Mouse (Mus musculus) ES-E14 (cell line): ENCODE measurements around the gene 1110051M20Rik. TPM values are rescaled to one million over a fixed set of nuclear protein-coding genes. Genes with fewer than 3 reads are reported as not detected.
A peak's percentile ranks its signal among the peaks of the same experiment; 100 is the strongest.

Experiments used
- DNase-seq: peaks from one replicate; pipeline ENCODE4 v3.0.0-alpha.2; 2013; ENCODE audit warnings: low read depth, low spot score
- H3K27ac ChIP-seq: 2 replicates; pipeline ENCODE4 v1.5.1; 2012; ENCODE audit warnings: low read depth, mild to moderate bottlenecking, low read length, moderate library complexity, mixed read lengths; ENCODE audit not compliant: poor library complexity, insufficient read depth, severe bottlenecking
- H3K36me3 ChIP-seq: 2 replicates; pipeline ENCODE4 v1.6.1; 2012; ENCODE audit warnings: mild to moderate bottlenecking, low read length, moderate library complexity, mixed read lengths; ENCODE audit not compliant: control insufficient read depth, poor library complexity, insufficient read depth, severe bottlenecking
- H3K4me1 ChIP-seq, 2 experiments: fragments of 150-350 bp in 1 of 2; sonication (generic) in 1 of 2; 2 replicates each; pipeline ENCODE4 v1.6.1; 2012; ENCODE audit warnings: low read length in 2 of 2, mild to moderate bottlenecking in 1 of 2, mixed read lengths in 1 of 2; ENCODE audit not compliant: control insufficient read depth in 2 of 2, insufficient read depth in 2 of 2, poor library complexity in 1 of 2
- H3K4me3 ChIP-seq, 2 experiments: fragments of 150-350 bp in 1 of 2; sonication (generic) in 1 of 2; 2 replicates each; pipeline ENCODE4 v1.5.1; 2012; ENCODE audit warnings: low read length in 2 of 2, low read depth in 1 of 2, mild to moderate bottlenecking in 1 of 2, mixed read lengths in 1 of 2; ENCODE audit not compliant: insufficient read depth in 1 of 2, poor library complexity in 1 of 2, severe bottlenecking in 1 of 2
- H3K9ac ChIP-seq: 2 replicates; pipeline ENCODE4 v1.6.1; 2012; ENCODE audit warnings: low read depth, mild to moderate bottlenecking, low read length, mixed read lengths; ENCODE audit not compliant: poor library complexity, insufficient read depth, severe bottlenecking
- H3K9me3 ChIP-seq: fragments of 150-350 bp; sonication (generic); 2 replicates; pipeline ENCODE4 v1.6.1; 2012; ENCODE audit warnings: low read depth, mild to moderate bottlenecking, low read length; ENCODE audit not compliant: control insufficient read depth, insufficient read depth
- CHD2 ChIP-seq: IDR thresholded peaks from 2 replicates; pipeline ENCODE4 v1.6.1; 2014; ENCODE audit warnings: mild to moderate bottlenecking, low read depth, low read length, inconsistent platforms
- HCFC1 ChIP-seq: IDR thresholded peaks from 2 replicates; pipeline ENCODE4 v1.6.1; 2012; ENCODE audit warnings: low read length, inconsistent platforms, borderline replicate concordance; ENCODE audit not compliant: insufficient read depth
- MAFK ChIP-seq: IDR thresholded peaks from 2 replicates; pipeline ENCODE4 v1.6.1; 2014; ENCODE audit warnings: mild to moderate bottlenecking, low read depth, low read length, inconsistent platforms; ENCODE audit not compliant: insufficient read depth
- ZC3H11A ChIP-seq: IDR thresholded peaks from 2 replicates; pipeline ENCODE4 v1.6.1; 2012; ENCODE audit warnings: low read depth, mild to moderate bottlenecking, inconsistent platforms, low read length, borderline replicate concordance
- ZNF384 ChIP-seq: IDR thresholded peaks from 2 replicates; pipeline ENCODE4 v1.6.1; 2012; ENCODE audit warnings: low read depth, low read length, inconsistent platforms
- in situ Hi-C, 2 experiments: fragments of 600-800 bp; cut with MboI; formaldehyde crosslinking; loops; one replicate each; pipeline ENCODE4 v1.15.1; 2025; ENCODE audit warnings: low sequenced_read_pairs in 2 of 2, inconsistent platforms in 1 of 2; ENCODE audit not compliant: unreplicated experiment in 2 of 2
- total RNA-seq: library from RNA; depleted of rRNA; stranded (reverse); fragments of 300-350 nt; gene quantifications from 2 replicates; pipeline ENCODE4 v1.2.3, GENCODE M21; 2012

1110051M20Rik gene
- total RNA-seq, 1 experiment: 12.4 TPM

DNA sequence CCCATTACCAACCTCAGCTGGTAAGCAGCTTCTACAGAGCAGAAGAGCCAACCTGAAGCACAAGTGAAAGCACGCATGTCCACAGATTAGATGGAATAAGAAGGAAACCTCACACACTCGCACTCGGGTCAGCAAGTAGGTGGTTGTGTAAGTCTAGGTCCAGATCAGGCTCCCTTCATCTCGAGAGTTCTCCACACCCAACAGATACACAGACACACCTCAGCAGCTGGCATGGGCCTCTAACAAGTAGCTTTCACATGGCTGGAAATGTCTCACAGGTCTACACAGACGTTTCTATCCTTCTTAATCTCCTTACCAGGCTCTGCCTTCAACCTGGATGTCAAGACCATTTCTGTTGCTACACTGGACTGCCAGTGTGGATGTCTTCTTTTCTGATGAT lies 3.8 kb downstream of the 1110051M20Rik start:
- Histone ChIP-seq H3K4me1 (peaks cover 0 to 6% of the 10 kb centered on the region in 2 experiments; a peak in 1 of 4 replicates), H3K9me3 (no peaks in the 10 kb centered on the region), H3K9ac (no peak overlapping the region), H3K4me3 (no peak overlapping the region), H3K27ac (no peak overlapping the region), H3K36me3 (no peaks in the 10 kb centered on the region)
- no peak for DNase-seq
- in situ Hi-C loops: no loop called here
- TF ChIP-seq ZNF384 (no peak), CHD2 (no peak), ZC3H11A (no peak), MAFK (no peak), HCFC1 (no peak)

- no peaks in the 10 kb centered on the region for H3K36me3 ChIP-seq
- TF ChIP-seq ZNF384 (no peak), ZC3H11A (no peak), HCFC1 (no peak), CHD2 (no peak), MAFK (no peak)
- peaks cover 0 to 6% of the 10 kb centered on the region in 2 experiments; a peak in 1 of 4 replicates for H3K4me1 ChIP-seq
- H3K9ac ChIP-seq: no peak overlapping the region
- in situ Hi-C loops: no loop called here
- H3K4me3 ChIP-seq: 0 out of 4 replicates have a peak overlapping the region, but pooled peaks of 1 of the 2 experiments have one; percentile 11
- no peaks in the 10 kb centered on the region for H3K9me3 ChIP-seq
- no peak overlapping the region for H3K27ac ChIP-seq
- no peak for DNase-seq
These were observed 4.6 kb downstream of the 1110051M20Rik start for GRCm38 (mm10) chr2:91439876-91440275.

DNA sequence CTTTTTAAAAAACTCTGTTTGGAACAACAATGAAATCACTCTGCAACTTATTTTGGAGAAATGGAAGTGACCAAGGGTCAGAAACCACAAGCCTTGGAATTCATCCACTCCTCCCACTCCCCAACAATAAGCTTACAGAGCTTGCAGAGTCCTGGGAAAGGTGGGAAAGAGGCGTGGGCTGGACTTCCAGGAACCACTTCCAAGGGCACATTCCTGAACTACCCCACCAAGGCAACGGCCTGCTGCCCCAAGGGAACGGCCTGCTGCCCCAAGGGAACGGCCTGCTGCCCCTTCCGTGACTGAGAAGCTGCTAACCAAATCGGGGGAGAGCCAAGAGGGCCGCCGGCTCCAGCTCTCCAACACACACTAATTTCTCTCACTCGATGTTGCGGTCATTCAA lies 5.2 kb downstream of the 1110051M20Rik start:
- in situ Hi-C loops: no loop called here
- TF ChIP-seq ZNF384 (no peak), HCFC1 (no peak), ZC3H11A (no peak), CHD2 (no peak), MAFK (no peak)
- Histone ChIP-seq H3K4me3 (peak overlapping the region; percentile 13 to 47; a peak in 3 of 4 replicates), H3K27ac (peak overlapping the region; percentile 4; the same call in 1 of the 2 replicates), H3K4me1 (peaks cover 0 to 6% of the 10 kb centered on the region in 2 experiments; a peak in 1 of 4 replicates), H3K36me3 (no peaks in the 10 kb centered on the region), H3K9ac (peak overlapping the region; percentile 6; the same call in 1 of the 2 replicates), H3K9me3 (no peaks in the 10 kb centered on the region)
- no peak for DNase-seq

GRCm38 (mm10) chr2:91437116-91437815 lies 7.2 kb downstream of the 1110051M20Rik start:
- in situ Hi-C loops: no loop called here
- Histone ChIP-seq H3K4me1 (peaks cover 0 to 6% of the 10 kb centered on the region in 2 experiments; a peak in 1 of 4 replicates), H3K9me3 (no peaks in the 10 kb centered on the region), H3K9ac (no peak overlapping the region), H3K4me3 (no peak overlapping the region), H3K36me3 (no peaks in the 10 kb centered on the region), H3K27ac (no peak overlapping the region)
- TF ChIP-seq ZC3H11A (no peak), HCFC1 (no peak), ZNF384 (no peak), MAFK (no peak), CHD2 (no peak)
- DNase-seq: no peak
